In genomic region chr4:131073420-131073819, GRCm38 (mm10) we compare ENCODE assay signal across 21 mouse cellular contexts.
DNase-seq lines count a peak whose midpoint lies in the region; ATAC-seq and TF ChIP-seq lines count a peak whose summit lies in the region.
"Had no signal": no experiment of that assay in that cellular context is flagged by ENCODE, and none has a peak within 500 bp of the region (broad histone marks: within the 10 kb centered on the region; RNA-seq: fewer than 3 reads in every experiment).

No protein-coding gene starts in this region.

- no peak for TF ChIP-seq POLR2A in testis, adult 2 months (IDR thresholded peaks at IDR 0.05; ENCODE audit: control insufficient read depth, low read depth, low read length)

- no peak overlapping the region for H3K4me2 ChIP-seq in hindbrain, embryonic 13.5 days
- H3K4me2 ChIP-seq: heart, embryonic 13.5 days; hindbrain, embryonic 12.5 days; midbrain, embryonic 13.5 days; stomach, embryonic 15.5 days had no signal

- no peak for ATAC-seq in hindbrain, embryonic 13.5 days (ENCODE audit: low FRiP score)
- ATAC-seq: forebrain, postnatal 0 days; midbrain, embryonic 13.5 days had no signal

- H3K9ac ChIP-seq in hindbrain, embryonic 13.5 days, result no peak overlapping the region
- H3K9ac ChIP-seq: forebrain, postnatal 0 days; heart, embryonic 13.5 days; hindbrain, embryonic 12.5 days; liver, embryonic 14.5 days; midbrain, embryonic 13.5 days; stomach, embryonic 15.5 days had no signal

- peaks cover 31% of the 10 kb centered on the region; the same call in 1 of the 2 replicates for H3K4me1 ChIP-seq in hindbrain, embryonic 10.5 days (replicated peaks)
- H3K4me1 ChIP-seq in hindbrain, embryonic 13.5 days (replicated peaks), result no peaks in the 10 kb centered on the region
- no peaks in the 10 kb centered on the region for H3K4me1 ChIP-seq in testis, adult 2 months (ENCODE audit: control insufficient read depth, insufficient read depth, low read length)
- H3K4me1 ChIP-seq: heart, embryonic 13.5 days; hindbrain, embryonic 12.5 days; midbrain, embryonic 13.5 days; stomach, embryonic 15.5 days had no signal

- no peaks in the 10 kb centered on the region for H3K9me3 ChIP-seq in hindbrain, embryonic 10.5 days
- 0 out of 2 replicates have a peak, but pooled peaks cover 4% of the 10 kb centered on the region for H3K9me3 ChIP-seq in hindbrain, embryonic 13.5 days
- H3K9me3 ChIP-seq: heart, embryonic 13.5 days; hindbrain, embryonic 12.5 days; stomach, embryonic 15.5 days had no signal

- TF ChIP-seq CTCF in testis, adult 2 months (IDR thresholded peaks at IDR 0.05; ENCODE audit: control insufficient read depth, insufficient read depth, insufficient replicate concordance, low read depth, low read length), result no peak

- WGBS in hindbrain, embryonic 10.5 days, result 33% methylated on average over 8 of the region's 8 CpGs
- WGBS in hindbrain, embryonic 13.5 days, result 45% methylated on average over 8 of the region's 8 CpGs

- no peak for DNase-seq in hindbrain, embryonic 10.5 days (ENCODE audit: low spot score)
- DNase-seq in testis, postnatal 14 days (ENCODE audit: low spot score), result no peak
- DNase-seq in lung, postnatal 25 days (ENCODE audit: low spot score), result peak; percentile 62
- no peak for DNase-seq in adrenal gland, adult 2 months
- DNase-seq in thymus, postnatal 14 days, result no peak
- DNase-seq: cerebellum, adult 11-12 months; cerebellum, postnatal 10 days; forebrain, postnatal 0 days; gastrocnemius, postnatal 14 days; heart, adult 11 months; heart, postnatal 14 days; kidney, adult 11 months; thymus, adult 2 months had no signal

- peaks cover 22% of the 10 kb centered on the region for H3K27me3 ChIP-seq in hindbrain, embryonic 10.5 days (ENCODE audit: insufficient read depth, poor library complexity, severe bottlenecking)
- 0 out of 2 replicates have a peak, but pooled peaks cover 2% of the 10 kb centered on the region for H3K27me3 ChIP-seq in hindbrain, embryonic 13.5 days
- H3K27me3 ChIP-seq in testis, adult 2 months (ENCODE audit: control insufficient read depth, insufficient read depth, low read length), result no peaks in the 10 kb centered on the region
- H3K27me3 ChIP-seq: heart, embryonic 13.5 days; stomach, embryonic 15.5 days had no signal

- H3K36me3 ChIP-seq in hindbrain, embryonic 10.5 days, result no peaks in the 10 kb centered on the region
- no peaks in the 10 kb centered on the region for H3K36me3 ChIP-seq in hindbrain, embryonic 13.5 days
- no peaks in the 10 kb centered on the region for H3K36me3 ChIP-seq in testis, adult 2 months (ENCODE audit: control insufficient read depth, insufficient read depth, low read length)
- H3K36me3 ChIP-seq: heart, embryonic 13.5 days; hindbrain, embryonic 12.5 days; midbrain, embryonic 13.5 days; stomach, embryonic 15.5 days had no signal

- 0 out of 2 replicates have a peak overlapping the region, but pooled peaks have one; percentile 35 for H3K27ac ChIP-seq in hindbrain, embryonic 10.5 days
- H3K27ac ChIP-seq in hindbrain, embryonic 13.5 days, result no peak overlapping the region
- H3K27ac ChIP-seq in testis, adult 2 months (ENCODE audit: control insufficient read depth, insufficient read depth, low read depth, low read length), result no peak overlapping the region
- H3K27ac ChIP-seq: heart, embryonic 13.5 days; hindbrain, embryonic 12.5 days; liver, embryonic 14.5 days; macrophage; midbrain, embryonic 13.5 days; stomach, embryonic 15.5 days had no signal

- H3K4me3 ChIP-seq in hindbrain, embryonic 10.5 days, result no peak overlapping the region
- no peak overlapping the region for H3K4me3 ChIP-seq in hindbrain, embryonic 13.5 days
- peak overlapping the region; percentile 41 for H3K4me3 ChIP-seq in testis, adult 2 months (ENCODE audit: control insufficient read depth, low read depth, low read length)
- H3K4me3 ChIP-seq: heart, embryonic 13.5 days; hindbrain, embryonic 12.5 days; midbrain, embryonic 13.5 days; stomach, embryonic 15.5 days had no signal
